Mouse (Mus musculus) hindbrain, embryonic 11.5 days (tissue): ENCODE results near the gene Fam163b. TPM values are rescaled to one million over a fixed set of nuclear protein-coding genes. Genes with fewer than 3 reads are reported as not detected.

Experiments
- ATAC-seq: fragments of 200-750 bp; cut with Nextera tagmentation; 2 replicates; pipeline ENCODE4 v1.8.0; 2017; ENCODE audit warnings: mild to moderate bottlenecking, moderate TSS enrichment, moderate library complexity; ENCODE audit not compliant: low FRiP score
- DNase-seq: peaks from one replicate; pipeline ENCODE4 v3.0.0-alpha.2; 2015; ENCODE audit warnings: low spot score
- H3K27ac ChIP-seq: fragments of 300-500 bp; sonication (generic); 2 replicates; pipeline ENCODE4 v1.5.1; 2014; ENCODE audit warnings: mild to moderate bottlenecking, low read depth, low read length
- H3K27me3 ChIP-seq: fragments of 300-500 bp; sonication (generic); 2 replicates; pipeline ENCODE4 v1.6.1; 2014; ENCODE audit warnings: mild to moderate bottlenecking, low read length, moderate library complexity, mixed read lengths; ENCODE audit not compliant: control insufficient read depth, insufficient read depth
- H3K36me3 ChIP-seq: fragments of 300-500 bp; sonication (generic); 2 replicates; pipeline ENCODE4 v1.6.1; 2014; ENCODE audit warnings: mild to moderate bottlenecking, low read length, moderate library complexity, mixed read lengths; ENCODE audit not compliant: control insufficient read depth, insufficient read depth
- H3K4me1 ChIP-seq: fragments of 300-500 bp; sonication (generic); replicated peaks from 2 replicates; pipeline ENCODE4 v1.6.1; 2014; ENCODE audit warnings: low read length, mixed read lengths; ENCODE audit not compliant: control insufficient read depth, insufficient read depth
- H3K4me2 ChIP-seq: fragments of 300-500 bp; sonication (generic); replicated peaks from 2 replicates; pipeline ENCODE4 v1.6.1; 2014; ENCODE audit warnings: mild to moderate bottlenecking, low read depth, low read length
- H3K4me3 ChIP-seq: fragments of 300-500 bp; sonication (generic); 2 replicates; pipeline ENCODE4 v1.5.1; 2014; ENCODE audit warnings: low read depth, low read length
- H3K9ac ChIP-seq: fragments of 300-500 bp; sonication (generic); 2 replicates; pipeline ENCODE4 v1.6.1; 2014; ENCODE audit warnings: low read depth, low read length
- H3K9me3 ChIP-seq: fragments of 300-500 bp; sonication (generic); 2 replicates; pipeline ENCODE4 v1.6.1; 2016; ENCODE audit warnings: low read length; ENCODE audit not compliant: control insufficient read depth
- WGBS: fragments of 180-500 bp; shearing (Covaris S2); extraction: QIAGEN DNeasy Blood & Tissue Kit; methylation state at CpG from one replicate; pipeline ENCODE4 v1.1.7; 2014; 5-methylcytosine and 5-hydroxymethylcytosine counted together
- polyA plus RNA-seq: library from polyadenylated mRNA; unstranded; fragments of >200 nt; fragmentation: Nextera tagmentation; extraction: Ambion mirVana; gene quantifications from 2 replicates; pipeline ENCODE4 v1.2.1, GENCODE M21; 2014

Fam163b gene
- polyA plus RNA-seq, 1 experiment from 2014 or later = 0.23 TPM

GRCm38 (mm10) chr2:27106816-27107215, 35.5 kb downstream of the Fam163b start:
- Histone ChIP-seq H3K9me3 (no peaks in the 10 kb centered on the region), H3K27me3 (0 out of 2 replicates have a peak, but pooled peaks cover 2% of the 10 kb centered on the region), H3K4me3 (no peak overlapping the region), H3K27ac (no peak overlapping the region; the same call in 1 of the 2 replicates), H3K9ac (no peak overlapping the region), H3K4me1 (0 out of 2 replicates have a peak, but pooled peaks cover 3% of the 10 kb centered on the region), H3K4me2 (no peak overlapping the region), H3K36me3 (no peaks in the 10 kb centered on the region)
- ATAC-seq (no peak), DNase-seq (no peak)
- WGBS = 57% methylated on average over 3 of the region's 3 CpGs

GRCm38 (mm10) chr2:27103554-27103953, 38.7 kb downstream of the Fam163b start:
- 0 out of 2 replicates have a peak, but pooled peaks cover 3% of the 10 kb centered on the region for H3K4me1 ChIP-seq

GRCm38 (mm10) chr2:27097776-27098175, 44.5 kb downstream of the Fam163b start:
- Histone ChIP-seq H3K27ac (no peak overlapping the region), H3K4me3 (no peak overlapping the region), H3K4me1 (no peaks in the 10 kb centered on the region), H3K4me2 (no peak overlapping the region), H3K9me3 (no peaks in the 10 kb centered on the region), H3K36me3 (no peaks in the 10 kb centered on the region), H3K9ac (no peak overlapping the region), H3K27me3 (no peaks in the 10 kb centered on the region)
- ATAC-seq (no peak), DNase-seq (peak; percentile 44)
- 34% methylated on average over 6 of the region's 6 CpGs for WGBS

More at GRCm38 (mm10) chr2:27103554-27103953, 38.7 kb downstream of the Fam163b start:
- H3K27me3 ChIP-seq = no peaks in the 10 kb centered on the region
- H3K27ac ChIP-seq = 0 out of 2 replicates have a peak overlapping the region, but pooled peaks have one; percentile 14
- no peaks in the 10 kb centered on the region for H3K9me3 ChIP-seq
- DNase-seq (no peak), ATAC-seq (no peak)
- H3K36me3 ChIP-seq = no peaks in the 10 kb centered on the region
- WGBS = 73% methylated on average over 7 of the region's 7 CpGs
- no peak overlapping the region for H3K4me2 ChIP-seq
- H3K4me3 ChIP-seq = no peak overlapping the region
- H3K9ac ChIP-seq = no peak overlapping the region

GRCm38 (mm10) chr2:27097241-27097656, 45.0 kb downstream of the Fam163b start:
- Histone ChIP-seq H3K36me3 (no peaks in the 10 kb centered on the region), H3K9ac (no peak overlapping the region), H3K4me3 (no peak overlapping the region), H3K27me3 (no peaks in the 10 kb centered on the region), H3K27ac (0 out of 2 replicates have a peak overlapping the region, but pooled peaks have one; percentile 17), H3K9me3 (no peaks in the 10 kb centered on the region), H3K4me2 (no peak overlapping the region), H3K4me1 (no peaks in the 10 kb centered on the region)
- WGBS = 66% methylated on average over 6 of the region's 6 CpGs
- DNase-seq (no peak), ATAC-seq (no peak)

GRCm38 (mm10) chr2:27096341-27096981, 45.8 kb downstream of the Fam163b start:
- ATAC-seq = no peak
- Histone ChIP-seq H3K4me1 (no peaks in the 10 kb centered on the region), H3K27me3 (no peaks in the 10 kb centered on the region), H3K36me3 (no peaks in the 10 kb centered on the region), H3K9me3 (no peaks in the 10 kb centered on the region), H3K27ac (no peak overlapping the region), H3K4me2 (no peak overlapping the region), H3K9ac (no peak overlapping the region), H3K4me3 (no peak overlapping the region)
- no peak for DNase-seq
- 77% methylated on average over 13 of the region's 13 CpGs for WGBS

GRCm38 (mm10) chr2:27095178-27095577, 47.1 kb downstream of the Fam163b start:
- 95% methylated on average over 7 of the region's 7 CpGs for WGBS
- no peaks in the 10 kb centered on the region for H3K9me3 ChIP-seq

GRCm38 (mm10) chr2:27089238-27089637, 53.1 kb downstream of the Fam163b start:
- WGBS = 67% methylated on average over 1 of the region's 1 CpGs

More at GRCm38 (mm10) chr2:27095178-27095577, 47.1 kb downstream of the Fam163b start:
- no peak for ATAC-seq
- H3K9ac ChIP-seq = no peak overlapping the region
- DNase-seq = no peak
- no peak overlapping the region for H3K27ac ChIP-seq
- H3K27me3 ChIP-seq = no peaks in the 10 kb centered on the region
- H3K4me3 ChIP-seq = no peak overlapping the region
- no peak overlapping the region for H3K4me2 ChIP-seq
- H3K4me1 ChIP-seq = no peaks in the 10 kb centered on the region
- no peaks in the 10 kb centered on the region for H3K36me3 ChIP-seq

GRCm38 (mm10) chr2:27088700-27089099, 53.6 kb downstream of the Fam163b start:
- DNase-seq (no peak), ATAC-seq (no peak)
- Histone ChIP-seq H3K9ac (no peak overlapping the region), H3K36me3 (no peaks in the 10 kb centered on the region), H3K27me3 (no peaks in the 10 kb centered on the region), H3K4me2 (no peak overlapping the region), H3K27ac (no peak overlapping the region), H3K4me1 (no peaks in the 10 kb centered on the region), H3K9me3 (no peaks in the 10 kb centered on the region), H3K4me3 (no peak overlapping the region)
- 66% methylated on average over 5 of the region's 5 CpGs for WGBS

More at GRCm38 (mm10) chr2:27089238-27089637, 53.1 kb downstream of the Fam163b start:
- H3K4me3 ChIP-seq = no peak overlapping the region
- H3K36me3 ChIP-seq = no peaks in the 10 kb centered on the region
- no peak for ATAC-seq
- H3K9ac ChIP-seq = no peak overlapping the region
- no peak overlapping the region for H3K4me2 ChIP-seq
- no peak for DNase-seq
- no peaks in the 10 kb centered on the region for H3K4me1 ChIP-seq
- no peaks in the 10 kb centered on the region for H3K9me3 ChIP-seq
- H3K27me3 ChIP-seq = no peaks in the 10 kb centered on the region
- H3K27ac ChIP-seq = no peak overlapping the region

GRCm38 (mm10) chr2:27088071-27088644, 54.1 kb downstream of the Fam163b start:
- ATAC-seq = no peak
- Histone ChIP-seq H3K9me3 (no peaks in the 10 kb centered on the region), H3K27ac (no peak overlapping the region), H3K36me3 (no peaks in the 10 kb centered on the region), H3K4me3 (no peak overlapping the region), H3K4me1 (no peaks in the 10 kb centered on the region), H3K27me3 (no peaks in the 10 kb centered on the region), H3K4me2 (no peak overlapping the region), H3K9ac (no peak overlapping the region)
- whole genome bisulfite sequencing = 87% methylated on average over 18 of the region's 18 CpGs
- no peak for DNase-seq
